Mouse (Mus musculus) heart, adult 2 months (tissue): ENCODE measurements around the gene U2af1l4. TPM values are rescaled to one million over a fixed set of nuclear protein-coding genes. Genes with fewer than 3 reads are reported as not detected.

Source experiments
- DNase-seq, 2 experiments: peaks; one replicate each; pipeline ENCODE4 v3.0.0; 2021
- H3K27ac ChIP-seq: fragments of 200-600 bp; 2 replicates; pipeline ENCODE4 v1.8.1; 2022
- H3K27me3 ChIP-seq: fragments of 200-500 bp; 2 replicates; pipeline ENCODE4 v1.6.1; 2012; ENCODE audit warnings: mild to moderate bottlenecking, low read length, inconsistent platforms, mixed read lengths; ENCODE audit not compliant: control insufficient read depth, insufficient read depth
- H3K36me3 ChIP-seq: fragments of 200-500 bp; 2 replicates; pipeline ENCODE4 v1.6.1; 2012; ENCODE audit warnings: low read length, inconsistent platforms; ENCODE audit not compliant: control insufficient read depth, insufficient read depth
- H3K4me1 ChIP-seq: fragments of 200-500 bp; 2 replicates; pipeline ENCODE4 v1.6.1; 2011; ENCODE audit warnings: low read length; ENCODE audit not compliant: control insufficient read depth, insufficient read depth
- H3K4me3 ChIP-seq: fragments of 200-600 bp; 2 replicates; pipeline ENCODE4 v1.8.1; 2022
- H3K79me2 ChIP-seq: fragments of 200-500 bp; replicated peaks from 2 replicates; pipeline ENCODE4 v1.6.1; 2012; ENCODE audit warnings: mild to moderate bottlenecking, inconsistent platforms, low read length, moderate library complexity, mixed read lengths; ENCODE audit not compliant: control insufficient read depth, insufficient read depth
- H3K9ac ChIP-seq: fragments of 200-500 bp; 2 replicates; pipeline ENCODE4 v1.6.1; 2012; ENCODE audit warnings: low read depth, mild to moderate bottlenecking, control low read depth, inconsistent platforms, low read length, mixed read lengths
- CTCF ChIP-seq: fragments of 200-600 bp; IDR thresholded peaks from 2 replicates; pipeline ENCODE4 v1.8.1; 2022; ENCODE audit warnings: antibody characterized with exemption, mild to moderate bottlenecking, moderate library complexity
- EP300 ChIP-seq: fragments of 200-500 bp; IDR thresholded peaks from 2 replicates; pipeline ENCODE4 v1.6.1; 2011; ENCODE audit warnings: low read depth, low read length, control low read depth; ENCODE audit not compliant: insufficient read depth
- POLR2A ChIP-seq: fragments of 200-500 bp; IDR thresholded peaks from 2 replicates; pipeline ENCODE4 v1.6.1; 2011; ENCODE audit warnings: mild to moderate bottlenecking, low read depth, low read length, control low read depth; ENCODE audit not compliant: insufficient read depth
- WGBS: fragments of 180-500 bp; shearing (Covaris S2); methylation state at CpG from one replicate; pipeline ENCODE4 v1.1.7; 2018; 5-methylcytosine and 5-hydroxymethylcytosine counted together
- intact Hi-C: fragments of 180-260 bp; cut with DNase I; formaldehyde crosslinking; loops from one replicate; pipeline ENCODE4 v1.15.1; 2025
- polyA plus RNA-seq: library from polyadenylated mRNA; depleted of rRNA; stranded (reverse); fragments of >200 nt; gene quantifications from 2 replicates; pipeline ENCODE4 v1.2.3, GENCODE M21; 2012
- total RNA-seq, 2 experiments: library from RNA; stranded (reverse); gene quantifications; 2 replicates each; pipeline ENCODE4 v1.2.3; 2021

Gene U2af1l4
- total and polyA plus RNA-seq, 3 experiments, result 56.0 to 67.9 (median 61.3) TPM

DNA sequence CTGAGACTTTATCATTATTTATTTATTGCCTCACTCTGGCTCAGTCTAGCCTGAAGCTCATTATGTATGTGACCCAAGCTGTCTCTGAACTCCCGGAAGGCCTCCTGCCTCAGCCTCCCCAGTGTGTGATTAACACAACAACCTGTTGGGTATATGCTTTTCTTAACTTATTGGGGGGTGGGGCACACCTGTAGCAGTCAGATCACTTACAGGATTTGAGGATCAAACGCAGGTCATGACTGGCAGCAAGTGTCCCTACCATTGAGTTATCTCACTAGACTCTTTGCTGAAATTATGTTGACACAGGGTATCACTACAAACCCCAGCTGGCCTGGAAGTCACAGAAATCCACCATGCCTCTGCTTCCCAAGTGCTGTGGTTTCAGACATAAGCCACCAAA, 2.8 kb upstream of the U2af1l4 start:
- no peaks in the 10 kb centered on the region for H3K79me2 ChIP-seq
- DNase-seq, result no peak
- H3K4me1 ChIP-seq, result peaks cover 5% of the 10 kb centered on the region
- H3K9ac ChIP-seq, result no peak overlapping the region
- intact Hi-C loops, result no loop called here
- no peak overlapping the region for H3K4me3 ChIP-seq
- TF ChIP-seq POLR2A, result no peak
- no peak for TF ChIP-seq CTCF
- no peak for TF ChIP-seq EP300
- 60% methylated on average over 2 of the region's 2 CpGs for WGBS
- no peak overlapping the region; the same call in 1 of the 2 replicates for H3K27ac ChIP-seq
- no peaks in the 10 kb centered on the region for H3K27me3 ChIP-seq
- H3K36me3 ChIP-seq, result no peaks in the 10 kb centered on the region

DNA sequence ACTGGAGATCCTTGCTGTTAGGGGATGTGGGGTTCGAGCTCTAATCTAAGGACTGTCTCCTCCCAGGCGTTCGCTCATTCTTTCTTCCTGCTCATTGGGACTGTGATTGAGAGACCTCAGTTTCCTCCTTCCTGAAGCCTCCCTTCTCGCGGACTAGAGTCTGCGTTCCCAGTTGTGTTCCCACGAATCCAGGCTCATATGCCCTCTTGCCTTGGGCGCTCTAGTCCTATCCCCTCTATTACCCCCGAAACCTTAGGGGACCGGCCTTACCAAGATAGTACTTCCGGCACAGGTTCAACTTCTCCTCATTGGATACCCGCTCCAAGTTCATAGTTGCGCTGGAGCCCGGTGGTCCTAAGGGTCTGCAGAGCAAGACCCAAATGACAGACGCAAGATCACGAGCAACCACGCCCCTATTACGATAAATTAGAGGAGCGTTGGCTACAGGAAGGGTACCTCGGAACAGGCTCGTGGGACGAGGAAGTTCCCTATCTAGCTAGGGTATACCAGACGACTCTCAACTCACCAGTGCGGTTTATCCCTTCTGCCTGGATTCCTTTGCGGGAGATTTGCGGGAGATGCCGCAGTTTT, 480 bp upstream of the U2af1l4 start:
- Histone ChIP-seq H3K36me3 (no peaks in the 10 kb centered on the region), H3K79me2 (no peaks in the 10 kb centered on the region), H3K4me3 (peak overlapping the region; percentile 71), H3K27ac (peak overlapping the region; percentile 99), H3K4me1 (peaks cover 5% of the 10 kb centered on the region), H3K27me3 (no peaks in the 10 kb centered on the region), H3K9ac (peak overlapping the region; percentile 41)
- no peak for DNase-seq
- under 1% methylated on average over 27 of the region's 27 CpGs for WGBS
- intact Hi-C loops, result loop anchor here (1.0 kb wide), 1 partner anchor 26 kb away; the partner anchor contains the start of gene Kmt2b
- TF ChIP-seq CTCF, result no peak
- no peak for TF ChIP-seq POLR2A

DNA sequence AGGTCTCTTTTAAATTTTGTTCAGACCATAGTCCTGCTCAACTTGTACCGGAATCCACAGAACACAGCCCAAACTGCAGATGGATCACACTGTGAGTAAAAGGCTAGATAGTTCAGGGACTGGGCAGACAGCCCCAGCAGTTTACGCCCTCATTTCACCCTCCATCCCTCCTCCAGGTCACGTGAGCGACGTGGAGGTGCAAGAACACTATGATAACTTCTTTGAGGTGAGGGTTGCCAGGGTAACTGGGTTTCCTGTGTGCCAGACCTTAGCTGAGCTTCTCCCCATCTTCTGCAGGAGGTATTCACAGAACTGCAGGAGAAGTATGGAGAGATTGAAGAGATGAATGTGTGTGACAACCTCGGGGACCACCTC, 792 bp downstream of the U2af1l4 start:
- Histone ChIP-seq H3K4me1 (peaks cover 3% of the 10 kb centered on the region), H3K27ac (peak overlapping the region; percentile 99), H3K27me3 (no peaks in the 10 kb centered on the region), H3K36me3 (no peaks in the 10 kb centered on the region), H3K4me3 (peak overlapping the region; percentile 71), H3K9ac (0 out of 2 replicates have a peak overlapping the region, but pooled peaks have one; percentile 3), H3K79me2 (no peaks in the 10 kb centered on the region)
- no peak for DNase-seq
- TF ChIP-seq EP300 (no peak), POLR2A (no peak), CTCF (no peak)
- 27% methylated on average over 6 of the region's 6 CpGs for WGBS
- intact Hi-C loops, result loop anchor here (1.0 kb wide), 1 partner anchor 24 kb away; the partner anchor contains the start of gene Kmt2b

DNA sequence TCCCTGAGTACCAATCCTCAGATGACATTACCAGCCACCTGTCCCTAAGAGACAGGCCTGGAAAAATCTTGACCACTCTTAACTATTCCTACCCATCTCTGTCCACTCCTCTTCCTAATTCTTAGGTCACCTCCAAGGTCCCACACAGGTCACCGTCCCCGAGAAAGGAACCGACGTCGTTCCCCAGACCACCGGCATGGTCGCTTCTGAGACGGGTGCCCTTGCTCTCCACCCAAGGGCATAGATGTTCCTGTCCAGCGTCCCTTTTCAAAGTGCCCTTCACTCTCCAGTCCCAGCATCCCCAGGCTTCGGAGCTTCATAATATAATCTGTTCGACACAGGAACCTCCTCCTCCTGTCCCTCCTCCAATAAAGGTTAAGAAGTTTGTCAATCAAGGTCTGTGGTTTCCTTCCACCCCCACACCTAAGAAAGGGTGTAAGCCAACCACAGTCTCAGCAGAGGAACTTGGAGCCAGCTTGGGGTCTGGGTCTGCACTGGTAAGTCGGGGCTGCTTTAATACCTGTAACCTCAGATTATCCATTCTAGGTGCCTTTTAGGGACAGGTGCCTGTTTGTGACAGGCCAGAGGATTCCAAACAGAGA, 2.0 kb downstream of the U2af1l4 start, which contains the start of gene Igflr1:
TSS of gene Igflr1 (plus strand) at position 458 of the 602 bp plus-strand sequence.
- 91% methylated on average over 12 of the region's 12 CpGs for WGBS
- H3K4me1 ChIP-seq, result peaks cover 2% of the 10 kb centered on the region; the same call in 1 of the 2 replicates

DNA sequence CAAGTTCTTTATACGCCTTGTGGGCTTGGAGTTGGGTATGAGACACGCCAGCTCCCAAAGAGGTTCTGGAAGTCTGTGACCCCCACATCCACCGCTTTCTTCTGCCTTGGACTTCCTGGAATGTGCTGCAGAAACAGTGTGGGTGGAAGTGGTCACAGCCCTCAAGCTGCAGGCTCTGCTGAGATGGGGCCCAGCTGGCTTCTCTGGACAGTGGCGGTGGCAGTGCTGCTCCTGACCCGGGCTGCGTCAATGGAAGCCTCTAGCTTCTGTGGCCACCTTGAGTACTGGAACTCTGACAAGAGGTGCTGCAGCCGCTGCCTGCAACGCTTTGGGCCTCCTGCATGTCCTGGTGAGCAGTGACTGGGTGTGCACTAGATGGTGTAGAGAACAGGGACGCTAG, 2.9 kb downstream of the U2af1l4 start:
- Histone ChIP-seq H3K36me3 (no peaks in the 10 kb centered on the region), H3K9ac (no peak overlapping the region), H3K79me2 (no peaks in the 10 kb centered on the region), H3K4me1 (peaks cover 2% of the 10 kb centered on the region; the same call in 1 of the 2 replicates), H3K4me3 (no peak overlapping the region), H3K27ac (no peak overlapping the region), H3K27me3 (no peaks in the 10 kb centered on the region)
- WGBS, result 74% methylated on average over 9 of the region's 9 CpGs
- intact Hi-C loops, result no loop called here
- no peak for TF ChIP-seq CTCF
- TF ChIP-seq EP300, result no peak
- no peak for TF ChIP-seq POLR2A
- DNase-seq, result no peak

More for the DNA sequence above, 2.0 kb downstream of the U2af1l4 start, which contains the start of gene Igflr1:
- Histone ChIP-seq H3K9ac (no peak within 1 kb of the TSS), H3K36me3 (no peaks in the 10 kb centered on the region), H3K79me2 (no peaks in the 10 kb centered on the region), H3K27ac (no peak within 1 kb of the TSS), H3K27me3 (no peaks in the 10 kb centered on the region), H3K4me3 (no peak within 1 kb of the TSS)
- no peak for DNase-seq
- no peak for TF ChIP-seq POLR2A
- no peak for TF ChIP-seq CTCF
- TF ChIP-seq EP300, result no peak
- intact Hi-C loops, result no loop called here

DNA sequence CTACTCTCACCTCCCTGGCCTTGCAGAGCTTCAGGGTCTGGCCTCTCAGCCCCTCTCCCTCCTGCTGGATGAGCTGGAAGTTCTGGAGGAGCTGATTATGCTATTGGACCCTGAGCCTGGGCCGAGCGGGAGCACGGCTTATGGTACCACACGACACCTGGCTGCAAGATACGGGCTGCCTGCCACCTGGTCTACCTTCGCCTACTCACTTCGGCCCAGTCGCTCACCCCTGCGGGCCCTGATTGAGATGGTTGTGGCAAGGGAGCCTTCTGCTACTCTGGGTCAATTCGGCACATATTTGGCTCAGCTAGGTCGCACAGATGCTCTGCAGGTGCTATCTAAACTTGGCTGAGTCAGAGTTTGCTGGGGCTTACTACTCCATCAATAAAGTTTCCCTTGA, 4.5 kb downstream of the U2af1l4 start:
- DNase-seq, result no peak
- Histone ChIP-seq H3K4me3 (no peak overlapping the region), H3K79me2 (no peaks in the 10 kb centered on the region), H3K9ac (no peak overlapping the region), H3K27me3 (no peaks in the 10 kb centered on the region), H3K27ac (no peak overlapping the region), H3K36me3 (no peaks in the 10 kb centered on the region), H3K4me1 (peaks cover 2% of the 10 kb centered on the region; the same call in 1 of the 2 replicates)
- intact Hi-C loops, result no loop called here
- 92% methylated on average over 11 of the region's 11 CpGs for WGBS
- TF ChIP-seq EP300 (no peak), POLR2A (no peak), CTCF (no peak)
